Mouse (Mus musculus): Measurements from ENCODE around the gene Rab40c.

DNA sequence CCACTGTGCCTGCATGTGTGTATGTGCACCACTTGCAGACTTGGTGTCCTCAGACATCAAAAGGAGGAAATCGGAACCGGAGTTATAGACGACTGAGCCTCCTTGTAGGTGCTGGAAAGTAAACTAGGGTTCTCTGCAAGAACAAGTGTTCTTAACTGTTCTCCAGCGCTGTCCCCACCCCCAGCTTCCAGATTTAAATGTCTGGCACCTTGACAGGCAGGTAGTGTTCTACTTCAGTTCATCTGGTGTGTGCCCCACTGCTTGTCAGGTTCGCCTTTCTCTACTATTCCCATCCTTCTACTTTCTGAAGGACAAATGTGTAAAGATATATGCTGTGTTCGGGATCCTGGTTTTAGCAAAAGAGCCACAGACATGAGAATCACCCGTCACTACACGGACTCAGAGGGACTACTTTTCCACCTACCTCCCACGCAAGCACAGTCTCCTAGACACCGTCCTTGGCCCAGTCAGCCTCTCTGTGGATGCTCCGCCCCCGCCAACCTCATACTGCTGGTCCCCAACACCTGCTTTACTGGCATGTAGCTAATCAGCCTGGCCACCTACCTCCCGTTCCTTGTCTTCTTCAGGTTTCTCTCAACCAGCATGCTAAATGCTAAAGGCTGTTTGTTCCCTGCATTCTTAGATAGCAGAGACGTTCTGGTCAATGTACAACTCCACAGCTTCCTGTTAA, 6.2 kb downstream of the Rab40c start:
- TF ChIP-seq CTCF (IDR thresholded peaks at IDR 0.05 in 2 of 3, conservative IDR thresholded peaks at IDR 0.05 in 1 of 3; ENCODE audit: control insufficient read depth in 1 of 3, insufficient read depth in 1 of 3, low read depth in 2 of 3, low read length in 3 of 3, poor library complexity in 1 of 3, severe bottlenecking in 1 of 3) (no peak), MXI1 (IDR thresholded peaks at IDR 0.05; ENCODE audit: low read depth, low read length) (no peak), POLR2A (IDR thresholded peaks at IDR 0.05; ENCODE audit: control insufficient read depth in 1 of 2, insufficient read depth in 1 of 2, low read depth in 1 of 2, low read length in 2 of 2, poor library complexity in 1 of 2) (no peak), E2F4 (IDR thresholded peaks at IDR 0.05; ENCODE audit: borderline replicate concordance, low read depth, low read length) (no peak), HCFC1 (IDR thresholded peaks at IDR 0.05; ENCODE audit: low read depth, low read length) (no peak), SIN3A (IDR thresholded peaks at IDR 0.05; ENCODE audit: low read length) (no peak)

Measured in MEL (cell line).